Mouse (Mus musculus) skeletal muscle tissue, adult 2 months (tissue): ENCODE measurements around the gene Ston2.
"Not testable (repeated sequence)": the region's sequence is repeated elsewhere in the genome, so short reads cannot be mapped to it uniquely, and the experiment has no call there.

ENCODE experiments used
- DNase-seq: peaks from one replicate; pipeline ENCODE4 v3.0.0-alpha.2; 2012; ENCODE audit warnings: low read depth, low spot score

The Ston2 gene

GRCm38 (mm10) chr12:91751893-91752597, 36.1 kb downstream of the Ston2 start:
- DNase-seq: no peak

GRCm38 (mm10) chr12:91749543-91750184, 38.5 kb downstream of the Ston2 start:
- DNase-seq: no peak

- DNase-seq: peak; percentile 34
These were observed 39.8 kb downstream of the Ston2 start for GRCm38 (mm10) chr12:91748241-91748865.

- not testable (repeated sequence) for DNase-seq
These were observed 41.3 kb downstream of the Ston2 start for GRCm38 (mm10) chr12:91746839-91747238.

- DNase-seq: peak; percentile 50
These were observed 42.4 kb downstream of the Ston2 start for GRCm38 (mm10) chr12:91745758-91746290.

- no peak for DNase-seq
These were observed 44.1 kb downstream of the Ston2 start for GRCm38 (mm10) chr12:91744091-91744490.

GRCm38 (mm10) chr12:91742916-91743315, 45.3 kb downstream of the Ston2 start:
- no peak for DNase-seq

- DNase-seq: no peak
These were observed 49.8 kb downstream of the Ston2 start for GRCm38 (mm10) chr12:91738381-91738780.

GRCm38 (mm10) chr12:91736221-91736980, 51.8 kb downstream of the Ston2 start:
- no peak for DNase-seq

- DNase-seq: no peak
These were observed 53.8 kb downstream of the Ston2 start for GRCm38 (mm10) chr12:91734246-91735027.

- DNase-seq: no peak
These were observed 55.3 kb downstream of the Ston2 start for GRCm38 (mm10) chr12:91732729-91733448.

- no peak for DNase-seq
These were observed 62.0 kb downstream of the Ston2 start for GRCm38 (mm10) chr12:91726202-91726601.

GRCm38 (mm10) chr12:91723912-91724311, 64.3 kb downstream of the Ston2 start:
- no peak for DNase-seq

GRCm38 (mm10) chr12:91719134-91719533, 69.1 kb downstream of the Ston2 start:
- DNase-seq: no peak

- no peak for DNase-seq
These were observed 72.5 kb downstream of the Ston2 start for GRCm38 (mm10) chr12:91715686-91716085.

- no peak for DNase-seq
These were observed 74.8 kb downstream of the Ston2 start for GRCm38 (mm10) chr12:91713358-91713757.

- no peak for DNase-seq
These were observed 76.5 kb downstream of the Ston2 start for GRCm38 (mm10) chr12:91711655-91712054.

- DNase-seq: no peak
These were observed 77.3 kb downstream of the Ston2 start for GRCm38 (mm10) chr12:91710876-91711275.

GRCm38 (mm10) chr12:91709634-91710033, 78.6 kb downstream of the Ston2 start:
- DNase-seq: no peak

- DNase-seq: no peak
These were observed 79.0 kb downstream of the Ston2 start for GRCm38 (mm10) chr12:91709232-91709631.
